ENCODE assay signal across 9 mouse cellular contexts in genomic region chr3:125938092-125938755, GRCm38 (mm10). TPM values are rescaled to one million over a fixed set of nuclear protein-coding genes. Genes with fewer than 3 reads are reported as not detected.
DNase-seq lines count a peak whose midpoint lies in the region; ATAC-seq lines count a peak whose summit lies in the region.
"Had no signal": no experiment of that assay in that cellular context is flagged by ENCODE, and none has a peak within 500 bp of the region (broad histone marks: within the 10 kb centered on the region; RNA-seq: fewer than 3 reads in every experiment).

Gene Ugt8a, minus strand, starts transcription at chr3:125938619.

- peak; percentile 5 for DNase-seq in adrenal gland, postnatal 25 days
- DNase-seq in adrenal gland, adult 18-20 months (ENCODE audit: low spot score in 2 of 2) = no peak
- DNase-seq in ovary, postnatal 36 days (ENCODE audit: low spot score) = peak; percentile 9
- no peak for DNase-seq in ovary, postnatal 10 days (ENCODE audit: low spot score)
- DNase-seq in frontal cortex, adult 2 months (ENCODE audit: extremely low spot score in 1 of 2, low spot score in 1 of 2) = peak in 1 of 2 experiments; percentile 20
- peak; percentile 16 to 33 for DNase-seq in layer of hippocampus, postnatal 14 days (ENCODE audit: low spot score in 2 of 2)
- DNase-seq in urinary bladder, postnatal 10 days (ENCODE audit: low spot score) = no peak

- no peaks in the 10 kb centered on the region for H3K36me3 ChIP-seq in midbrain, embryonic 12.5 days

- peak within 1 kb of the TSS; percentile 95 for H3K4me2 ChIP-seq in midbrain, embryonic 12.5 days (replicated peaks)

- under 1% methylated on average over 58 of the region's 85 CpGs for WGBS in midbrain, embryonic 12.5 days

- H3K9me3 ChIP-seq in midbrain, embryonic 12.5 days = no peaks in the 10 kb centered on the region

- H3K9ac ChIP-seq in midbrain, embryonic 12.5 days (replicated peaks) = peak within 1 kb of the TSS; percentile 72

- ATAC-seq in midbrain, embryonic 12.5 days (ENCODE audit: low FRiP score, low read depth) = peak; percentile 93

- peak within 1 kb of the TSS; percentile 66 for H3K27ac ChIP-seq in midbrain, embryonic 12.5 days (replicated peaks)

- peaks cover 6% of the 10 kb centered on the region; the same call in 1 of the 2 replicates for H3K4me1 ChIP-seq in midbrain, embryonic 12.5 days

- peaks cover 17% of the 10 kb centered on the region for H3K27me3 ChIP-seq in midbrain, embryonic 12.5 days

- peak within 1 kb of the TSS; percentile 77 for H3K4me3 ChIP-seq in midbrain, embryonic 12.5 days

RNA-seq across cellular contexts. Expression of gene Ugt8a, which starts in this region (rescaled TPM):
- not detected in 2 replicates for total RNA-seq in adrenal gland, postnatal 25 days (2021)
- total RNA-seq in adrenal gland, adult 18-20 months (2021) = not detected
- 24.1 and 27.5 TPM in 2 replicates for polyA plus RNA-seq in frontal cortex, adult 2 months (2012; rRNA removed)
- 10 to 100 TPM; 71.2 to 72.3 TPM for total RNA-seq in layer of hippocampus, postnatal 14 days (2021)
- 4.0 and 4.5 TPM in 2 replicates for polyA plus RNA-seq in midbrain, embryonic 12.5 days (2016; fragmentation: Nextera tagmentation; extraction: Ambion mirVana)
- polyA plus RNA-seq: gonadal fat pad, adult 2 months had no signal

Comparison
In these comparisons a context has a peak if more than half of its experiments do, and no peak if none do; other contexts are left out.
1. RNA of gene Ugt8a (total RNA-seq): 71.2 to 72.3 TPM in layer of hippocampus, postnatal 14 days; not detected in adrenal gland, postnatal 25 days and not detected in adrenal gland, adult 18-20 months; every median in the first group is over 10 times any median in the second.
2. DNase-seq: peak in ovary, postnatal 36 days (single experiment) and layer of hippocampus, postnatal 14 days (2 of 2); none in adrenal gland, adult 18-20 months (0 of 2), ovary, postnatal 10 days (single experiment) and urinary bladder, postnatal 10 days (single experiment).
3. Peak in DNase-seq in adrenal gland, postnatal 25 days; RNA of the gene not detected or under 1 TPM.